Mouse (Mus musculus): ENCODE measurements around the gene Ctss.
A peak's percentile ranks its signal among the peaks of the same experiment; 100 is the strongest.

Gene Ctss

GRCm38 (mm10) chr3:95526622-95527211 is at the start of gene Ctss:
Gene Ctss (plus strand): TSS chr3:95526786.
- DNase-seq: no peak

DNA sequence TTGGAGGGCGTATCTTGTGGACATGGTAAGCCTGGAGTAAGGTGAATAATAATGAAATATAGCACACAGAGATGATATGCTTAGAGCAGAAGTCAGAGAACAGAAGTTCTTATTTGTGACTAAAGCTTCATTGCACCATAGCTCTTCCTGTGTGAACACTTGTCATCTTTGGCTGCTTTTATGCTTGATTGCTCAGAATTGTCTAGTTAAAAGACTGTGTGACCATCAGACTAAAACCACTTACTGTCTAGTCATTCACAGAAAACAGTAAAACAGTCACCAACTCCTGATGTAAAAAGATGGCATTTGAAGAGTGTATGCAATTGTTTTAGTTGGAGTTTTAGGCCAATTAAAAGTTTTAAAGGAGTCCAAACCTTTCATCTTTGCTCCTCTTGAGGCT is 47.6 kb upstream of the Ctss start:
- no peak for DNase-seq

GRCm38 (mm10) chr3:95486421-95486820 is 40.2 kb upstream of the Ctss start:
- no peak for DNase-seq

- DNase-seq: no peak
These were observed 37.9 kb upstream of the Ctss start for GRCm38 (mm10) chr3:95488679-95489078.

DNA sequence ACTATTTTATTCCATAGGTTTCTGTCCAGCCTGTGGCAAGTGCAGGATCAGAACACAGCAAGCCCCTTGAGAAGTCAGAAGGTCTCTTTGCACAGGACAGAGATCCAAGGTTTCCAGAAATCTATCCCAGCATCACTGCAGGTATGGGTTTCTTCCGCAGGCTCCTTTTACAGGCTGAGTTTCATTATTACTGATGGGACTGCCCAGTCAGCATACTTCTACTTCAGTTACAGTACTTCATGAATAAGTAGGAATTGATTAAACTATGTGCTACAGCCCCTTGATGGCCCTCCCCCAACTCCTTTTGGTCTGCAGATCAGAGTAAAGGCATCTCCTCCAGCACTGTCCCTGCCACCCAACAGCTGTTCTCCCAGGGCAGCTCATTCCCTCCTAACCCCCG is 36.3 kb upstream of the Ctss start:
- DNase-seq: no peak

DNA sequence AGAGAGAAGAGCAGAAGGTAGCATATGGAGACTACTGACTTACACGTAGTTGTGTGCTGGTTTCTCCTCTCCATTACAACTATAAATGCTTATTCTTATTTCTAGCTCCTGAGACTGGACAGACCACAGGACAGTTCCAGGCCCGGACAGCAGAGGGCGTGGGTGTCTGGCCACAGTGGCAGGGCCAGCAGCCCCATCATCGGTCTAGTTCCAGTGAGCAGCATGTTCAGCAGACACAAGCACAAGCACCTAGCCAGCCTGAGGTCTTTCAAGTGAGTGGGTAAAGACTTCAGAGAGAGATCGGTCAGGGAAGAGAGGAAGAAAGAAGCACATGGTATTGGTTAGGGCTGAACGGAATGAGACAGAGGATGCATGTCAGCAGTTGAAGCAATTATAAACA is 32.2 kb upstream of the Ctss start:
- peak; percentile 78 to 84 for DNase-seq

DNA sequence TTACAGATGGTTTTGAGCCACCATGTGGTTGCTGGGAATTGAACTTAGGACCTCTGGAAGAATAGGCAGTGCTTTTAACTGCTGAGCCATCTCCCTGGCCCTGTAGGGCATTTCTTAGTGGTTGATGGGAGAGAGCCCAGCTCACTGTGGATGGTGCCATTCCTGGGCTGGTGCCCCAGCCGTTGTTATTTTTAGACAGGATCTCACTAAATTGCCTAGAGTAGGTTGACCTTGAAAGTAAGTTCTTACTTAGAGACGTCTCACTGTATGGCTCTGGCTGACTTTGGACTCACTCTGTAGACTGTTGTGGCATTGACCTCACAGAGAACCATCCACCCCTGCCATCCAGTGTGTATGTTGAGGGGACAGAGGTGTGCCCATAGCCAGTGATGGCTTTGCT is 28.4 kb upstream of the Ctss start:
- no peak for DNase-seq

DNA sequence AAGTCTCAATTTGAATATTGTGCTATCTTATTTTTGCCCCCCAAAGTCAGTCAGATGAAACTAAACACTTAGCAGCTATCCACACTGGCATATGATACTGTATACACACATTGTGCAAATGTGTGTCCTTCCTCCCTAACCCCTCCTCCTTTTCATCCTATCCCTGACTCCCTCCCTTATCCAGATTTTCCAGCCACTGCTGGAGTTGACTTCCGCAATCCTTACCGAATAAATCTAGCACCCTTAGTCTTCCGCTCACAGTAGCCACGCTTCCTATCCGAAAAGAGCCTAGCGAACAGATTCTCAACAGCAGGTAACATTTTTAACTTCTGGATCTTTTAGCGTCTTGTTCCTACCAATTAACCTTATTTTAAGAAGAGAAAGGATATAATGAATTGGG is 27.6 kb upstream of the Ctss start, which contains the start of gene Ctsk:
Ctsk (plus strand) TSS at position 233 of the 400 bp plus-strand sequence.
- no peak for DNase-seq

- DNase-seq: no peak
These were observed 27.0 kb upstream of the Ctss start for GRCm38 (mm10) chr3:95499496-95500140.

- DNase-seq: no peak
These were observed 24.3 kb upstream of the Ctss start for GRCm38 (mm10) chr3:95502312-95502711.

DNA sequence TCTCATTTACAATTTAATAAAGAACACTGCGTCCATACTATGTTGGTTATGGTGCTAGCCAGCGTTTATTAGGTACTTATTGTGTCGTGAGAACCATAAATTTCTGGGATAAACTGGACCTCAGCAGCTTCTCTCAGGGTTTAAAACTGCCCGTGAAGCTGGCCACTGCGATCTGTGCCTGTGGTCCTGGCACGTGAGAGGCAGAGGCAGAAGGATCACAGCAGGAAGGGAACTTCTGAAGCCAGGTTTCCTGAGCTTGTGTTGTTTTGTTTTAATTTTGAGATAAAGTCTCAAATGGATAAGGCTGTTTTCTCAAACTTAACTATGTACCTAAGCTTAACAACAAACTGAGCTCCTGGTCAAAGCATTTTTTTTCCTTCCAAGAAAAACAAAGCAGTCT is 17.2 kb upstream of the Ctss start:
- DNase-seq: peak; percentile 81 to 87

DNA sequence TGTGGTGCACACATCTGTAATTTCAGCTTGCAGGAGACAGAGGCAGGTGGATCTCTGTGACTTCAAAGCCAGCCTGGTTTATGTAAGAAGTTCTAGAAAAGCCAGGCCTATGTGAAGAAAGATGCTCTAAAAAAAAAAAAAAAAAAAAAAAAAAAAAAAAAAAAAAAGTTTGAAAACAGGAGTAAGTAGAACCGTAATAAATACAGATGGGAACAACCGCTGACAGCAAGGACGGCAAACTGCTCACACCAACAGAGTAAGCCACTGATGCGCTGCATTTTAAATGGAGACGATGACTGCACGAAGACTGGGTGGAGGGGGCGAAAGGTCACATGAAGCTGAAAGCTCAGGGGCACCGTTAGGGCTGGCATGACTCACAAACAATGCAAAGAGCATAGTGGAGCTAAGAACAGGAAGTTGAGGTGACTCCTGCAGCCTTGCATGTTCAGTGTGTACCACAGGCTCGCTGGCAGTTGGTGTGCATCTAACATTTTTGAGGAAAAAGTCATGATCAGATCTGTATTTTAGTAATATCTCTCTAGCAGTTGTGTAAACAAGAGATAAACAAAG is 14.9 kb upstream of the Ctss start:
- no peak for DNase-seq

DNA sequence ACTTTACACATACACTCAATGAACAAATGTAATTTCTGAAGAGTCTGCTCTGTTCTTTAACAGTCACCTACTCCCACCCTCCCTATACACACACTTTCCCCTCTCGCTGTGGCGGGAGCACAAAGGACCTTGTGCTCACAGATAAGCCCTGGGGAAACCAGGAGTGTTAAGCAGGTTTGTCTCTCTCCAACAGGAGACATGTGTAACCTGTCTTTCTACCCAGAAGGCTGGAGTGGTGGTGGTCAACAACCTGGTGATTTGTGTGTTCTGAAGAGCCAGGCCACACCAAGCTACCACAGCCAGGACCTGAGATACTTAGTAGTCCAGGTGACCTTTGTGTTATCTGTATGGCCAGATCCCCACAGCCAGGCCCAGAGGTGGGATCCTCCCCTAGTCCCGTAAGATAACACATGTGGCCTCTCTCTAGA is 10.0 kb upstream of the Ctss start:
- DNase-seq: no peak

GRCm38 (mm10) chr3:95517493-95517898 is 9.1 kb upstream of the Ctss start:
- peak; percentile 84 to 85 for DNase-seq

- no peak for DNase-seq
These were observed 7.7 kb upstream of the Ctss start for GRCm38 (mm10) chr3:95518891-95519290.

DNA sequence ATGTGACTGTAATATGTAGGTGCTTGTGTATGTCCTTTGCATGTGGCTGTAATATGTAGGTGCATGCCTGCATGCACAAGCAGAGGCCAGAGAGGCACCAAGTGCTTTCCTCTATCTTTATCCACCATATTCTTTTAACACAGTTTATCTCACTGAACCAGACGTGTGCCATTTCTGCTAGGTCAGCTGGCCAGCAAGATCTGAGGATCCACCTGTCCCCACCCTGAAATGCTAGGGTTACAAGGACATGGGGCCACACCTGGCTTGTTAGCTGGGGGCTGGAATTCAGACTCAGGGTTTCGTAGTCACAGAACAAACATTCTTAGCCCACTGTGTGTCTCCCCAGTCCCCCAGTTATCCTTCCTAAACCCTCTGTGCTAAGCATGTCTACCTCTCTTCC is 7.3 kb upstream of the Ctss start:
- DNase-seq: no peak

DNA sequence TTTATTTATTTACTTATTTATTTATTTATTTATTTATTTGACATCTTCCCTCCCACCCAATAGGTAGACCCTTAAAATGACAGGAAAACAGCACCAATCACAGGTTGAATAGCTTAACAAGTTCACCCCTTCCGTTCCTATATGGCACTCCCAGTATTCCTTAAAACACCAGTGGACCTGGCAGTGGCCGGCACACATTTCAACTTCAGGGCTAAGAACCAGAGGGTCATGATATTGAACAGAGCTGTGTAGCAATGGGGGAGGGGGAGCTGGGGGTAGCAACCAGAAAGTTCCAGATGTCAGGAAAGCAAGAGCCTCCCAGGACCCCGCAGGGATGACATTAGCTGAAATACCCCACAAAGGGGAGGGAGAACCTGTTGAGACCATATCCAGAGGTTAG is 6.5 kb upstream of the Ctss start:
- DNase-seq: no peak

DNA sequence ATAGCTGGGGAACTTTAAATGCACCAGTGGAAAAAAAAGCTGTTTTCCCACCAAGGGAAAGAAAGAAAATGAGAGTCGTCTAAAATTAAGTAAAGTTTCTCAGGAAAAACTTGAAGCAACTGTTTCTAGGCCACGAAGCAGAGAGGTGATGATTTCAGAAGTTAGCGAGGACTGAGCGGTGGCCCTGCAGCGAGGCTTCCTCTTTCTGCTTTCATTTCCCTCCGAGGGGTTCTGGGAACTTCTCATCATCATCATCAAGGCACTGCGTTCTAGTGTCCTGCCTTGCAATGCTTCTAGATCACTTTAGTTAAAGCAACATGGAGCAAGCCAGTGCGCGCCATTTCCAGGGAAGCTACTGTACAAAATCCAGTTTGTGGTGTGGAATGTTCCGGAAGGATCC is 5.4 kb upstream of the Ctss start:
- DNase-seq: no peak

GRCm38 (mm10) chr3:95523662-95524061 is 2.9 kb upstream of the Ctss start:
- DNase-seq: no peak

- DNase-seq: no peak
These were observed 1.9 kb upstream of the Ctss start for GRCm38 (mm10) chr3:95524673-95525072.

GRCm38 (mm10) chr3:95526111-95526510 is 475 bp upstream of the Ctss start:
- no peak for DNase-seq

GRCm38 (mm10) chr3:95529814-95530213 is 3.2 kb downstream of the Ctss start:
- DNase-seq: no peak

DNA sequence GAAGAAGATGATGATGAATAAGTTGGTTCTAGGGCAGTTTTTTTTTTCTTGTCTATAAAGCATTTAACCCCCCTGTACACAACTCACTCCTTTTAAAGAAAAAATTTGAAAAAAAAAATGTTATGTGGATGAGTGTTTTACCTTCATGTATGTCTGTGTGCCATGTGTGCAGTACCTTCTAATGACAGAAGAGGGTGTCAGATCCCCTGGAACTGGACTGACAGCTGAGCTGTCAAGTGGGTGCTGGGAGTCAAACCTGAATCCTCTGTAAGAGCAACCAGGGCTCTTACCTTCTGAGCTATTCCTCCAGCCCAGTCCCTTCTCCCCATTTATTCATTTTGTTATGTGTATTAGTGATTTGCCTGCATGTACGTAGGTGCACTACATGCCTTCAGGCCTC is 4.4 kb downstream of the Ctss start:
- DNase-seq: no peak

DNA sequence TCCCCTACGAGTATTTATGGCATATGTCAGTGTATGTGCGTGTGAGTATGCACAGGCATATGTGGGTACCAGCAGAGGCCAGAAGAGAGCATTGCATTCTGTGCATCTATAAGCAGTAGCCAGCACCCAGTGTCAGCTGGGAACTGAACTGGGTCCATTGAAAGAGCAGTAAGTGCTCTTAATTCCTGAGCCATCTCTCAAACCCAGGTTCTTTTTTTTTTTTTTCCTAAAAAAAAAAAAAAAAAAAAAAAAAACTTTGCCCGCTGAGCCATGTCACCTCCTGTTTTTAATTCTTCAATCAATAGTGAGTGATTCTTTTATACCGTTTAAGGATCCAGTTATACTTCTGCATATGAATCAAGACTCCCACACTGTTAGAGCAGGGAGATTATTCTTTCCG is 6.8 kb downstream of the Ctss start:
- DNase-seq: no peak

- DNase-seq: no peak
These were observed 8.3 kb downstream of the Ctss start for GRCm38 (mm10) chr3:95534927-95535326.
